In genomic region chr7:140855181-140855580, GRCm38 (mm10) we compare ENCODE assay signal across 1 mouse cellular context.
TF ChIP-seq lines count a peak whose summit lies in the region.

No protein-coding gene starts in this region.

TF ChIP-seq in MEL, 35 proteins besides CTCF, POLR2A, EP300 and RAD21 (continued from another document):
- TF ChIP-seq ETS1 (IDR thresholded peaks at IDR 0.05; ENCODE audit: low read depth, low read length), result no peak
- no peak for TF ChIP-seq USF1 (IDR thresholded peaks at IDR 0.05; ENCODE audit: low read depth, low read length)
- no peak for TF ChIP-seq ELF1 (IDR thresholded peaks at IDR 0.05; ENCODE audit: low read depth, low read length)
- no peak for TF ChIP-seq ZKSCAN1 (IDR thresholded peaks at IDR 0.05; ENCODE audit: low read depth, low read length)
- no peak for TF ChIP-seq ZC3H11A (IDR thresholded peaks at IDR 0.05; ENCODE audit: low read depth, low read length)
- TF ChIP-seq TBP (IDR thresholded peaks at IDR 0.05; ENCODE audit: low read depth, low read length), result no peak
- no peak for TF ChIP-seq MEF2A (IDR thresholded peaks at IDR 0.05; ENCODE audit: extremely low read depth, insufficient replicate concordance, low read depth, low read length, poor library complexity, severe bottlenecking)
- no peak for TF ChIP-seq MAX (IDR thresholded peaks at IDR 0.05; ENCODE audit: low read length)
